Mouse (Mus musculus) heart, adult 8-10 months (tissue): Measurements from ENCODE around the gene Zfp866. TPM values are rescaled to one million over a fixed set of nuclear protein-coding genes. Genes with fewer than 3 reads are reported as not detected.

Experiments used
- DNase-seq: peaks from one replicate; pipeline ENCODE4 v3.0.0; 2022; ENCODE audit warnings: low spot score
- total RNA-seq, 4 experiments: library from RNA; stranded (reverse); gene quantifications; 2 replicates each; pipeline ENCODE4 v1.2.4; 2022

Gene Zfp866
- total RNA-seq, 4 experiments from 2014 or later = 13.7 to 15.6 (median 15.0) TPM

- no peak for DNase-seq
Observed at GRCm38 (mm10) chr8:69717232-69717580, 73.8 kb downstream of the Zfp866 start.

- peak; percentile 99 for DNase-seq
Observed at GRCm38 (mm10) chr8:69716403-69717231, 74.4 kb downstream of the Zfp866 start.

- DNase-seq = no peak
Observed at GRCm38 (mm10) chr8:69715366-69715765, 75.6 kb downstream of the Zfp866 start.

- no peak for DNase-seq
Observed at GRCm38 (mm10) chr8:69713516-69713915, 77.5 kb downstream of the Zfp866 start.

Other genes starting within 250 kb of the Zfp866 start
- 1 to 10 TPM; 6.5 to 8.4 (median 7.3) TPM for gene Zfp868, start 165.6 kb downstream of the Zfp866 start, total RNA-seq
- gene Zfp964, start 136.7 kb downstream of the Zfp866 start, total RNA-seq = 1 to 10 TPM; 1.2 to 1.3 (median 1.3) TPM
- 10 to 100 TPM; 13.5 to 19.5 (median 14.7) TPM for gene Zfp869, start 80.5 kb downstream of the Zfp866 start, total RNA-seq
- gene Zfp963, start 41.2 kb downstream of the Zfp866 start, total RNA-seq = 1 to 10 TPM; 2.1 to 2.9 (median 2.6) TPM
- 1 to 10 TPM in 2 of 4 experiments, under 1 TPM in 1, not detected in 1; 0.57 to 1.9 (median 1.1) TPM for gene Gm20422, start 16.3 kb downstream of the Zfp866 start, total RNA-seq
- 10 to 100 TPM; 12.5 to 13.6 (median 13.4) TPM for gene Atp13a1, start within 50 bp of the Zfp866 start, total RNA-seq
- 1 to 10 TPM; 4.1 to 6.9 (median 4.8) TPM for gene Gmip, start 17.5 kb upstream of the Zfp866 start, total RNA-seq
- gene Lpar2, start 31.3 kb upstream of the Zfp866 start, total RNA-seq = under 1 TPM in 3 of 4 experiments, not detected in 1; 0.22 to 0.31 (median 0.26) TPM
- gene Pbx4, start 41.3 kb upstream of the Zfp866 start, total RNA-seq = under 1 TPM in 2 of 4 experiments, not detected in 2; 0.29 to 1.00 TPM
- 1 to 10 TPM; 1.3 to 3.1 (median 2.4) TPM for gene Cilp2, start 96.5 kb upstream of the Zfp866 start, total RNA-seq
- under 1 TPM in 1 of 4 experiments, not detected in 3; 0.19 TPM for gene Tssk6, start 111.0 kb upstream of the Zfp866 start, total RNA-seq
- gene Ndufa13, start 111.4 kb upstream of the Zfp866 start, total RNA-seq = 100 to 1,000 TPM; 373 to 528 (median 455) TPM
- gene Yjefn3, start 111.5 kb upstream of the Zfp866 start, total RNA-seq = 10 to 100 TPM in 3 of 4 experiments, 1 to 10 TPM in 1; 9.5 to 16.7 (median 13.2) TPM
- 10 to 100 TPM; 28.0 to 31.2 (median 30.0) TPM for gene Gatad2a, start 205.2 kb upstream of the Zfp866 start, total RNA-seq